Mouse (Mus musculus): ENCODE results near the gene Terf2. TPM values are rescaled to one million over a fixed set of nuclear protein-coding genes. Genes with fewer than 3 reads are reported as not detected.

Gene Terf2
- polyA plus RNA-seq, 1 experiment from 2014 or later = 28.3 TPM

GRCm38 (mm10) chr8:107118803-107119233, 22.5 kb upstream of the Terf2 start:
- Histone ChIP-seq H3K9me3 (replicated peaks; ENCODE audit: control insufficient read depth, low read length, poor library complexity, severe bottlenecking) (no peaks in the 10 kb centered on the region), H3K36me3 (ENCODE audit: control insufficient read depth, insufficient read depth, low read length) (no peaks in the 10 kb centered on the region), H3K4me3 (ENCODE audit: low read depth, low read length) (no peak overlapping the region), H3K9ac (ENCODE audit: low read depth, low read length) (no peak overlapping the region), H3K27ac (ENCODE audit: low read length) (no peak overlapping the region), H3K27me3 (ENCODE audit: control insufficient read depth, insufficient read depth, low read depth, low read length) (no peaks in the 10 kb centered on the region), H3K4me2 (ENCODE audit: low read length) (no peak overlapping the region), H3K4me1 (ENCODE audit: control insufficient read depth, insufficient read depth, low read length) (no peaks in the 10 kb centered on the region)
- WGBS = 67% methylated on average over 7 of the region's 7 CpGs
- ATAC-seq = no peak

- H3K9me3 ChIP-seq (replicated peaks; ENCODE audit: control insufficient read depth, low read length, poor library complexity, severe bottlenecking) = no peaks in the 10 kb centered on the region
- no peaks in the 10 kb centered on the region for H3K36me3 ChIP-seq (ENCODE audit: control insufficient read depth, insufficient read depth, low read length)
- no peaks in the 10 kb centered on the region for H3K4me1 ChIP-seq (ENCODE audit: control insufficient read depth, insufficient read depth, low read length)
- WGBS = 57% methylated on average over 2 of the region's 2 CpGs
- no peaks in the 10 kb centered on the region for H3K27me3 ChIP-seq (ENCODE audit: control insufficient read depth, insufficient read depth, low read depth, low read length)
- ATAC-seq = no peak
- no peak overlapping the region for H3K4me2 ChIP-seq (ENCODE audit: low read length)
- no peak overlapping the region for H3K9ac ChIP-seq (ENCODE audit: low read depth, low read length)
- no peak overlapping the region for H3K4me3 ChIP-seq (ENCODE audit: low read depth, low read length)
- H3K27ac ChIP-seq (ENCODE audit: low read length) = no peak overlapping the region
Observed at GRCm38 (mm10) chr8:107117019-107117418, 20.7 kb upstream of the Terf2 start.

- Histone ChIP-seq H3K4me3 (ENCODE audit: low read depth, low read length) (no peak overlapping the region), H3K4me1 (ENCODE audit: control insufficient read depth, insufficient read depth, low read length) (no peaks in the 10 kb centered on the region), H3K9ac (ENCODE audit: low read depth, low read length) (peak overlapping the region; percentile 20; the same call in 1 of the 2 replicates), H3K36me3 (ENCODE audit: control insufficient read depth, insufficient read depth, low read length) (no peaks in the 10 kb centered on the region), H3K4me2 (ENCODE audit: low read length) (no peak overlapping the region), H3K27ac (ENCODE audit: low read length) (no peak overlapping the region), H3K27me3 (ENCODE audit: control insufficient read depth, insufficient read depth, low read depth, low read length) (no peaks in the 10 kb centered on the region), H3K9me3 (replicated peaks; ENCODE audit: control insufficient read depth, low read length, poor library complexity, severe bottlenecking) (no peaks in the 10 kb centered on the region)
- 12% methylated on average over 11 of the region's 11 CpGs for WGBS
- ATAC-seq = no peak
Observed at GRCm38 (mm10) chr8:107116023-107116422, 19.7 kb upstream of the Terf2 start.

GRCm38 (mm10) chr8:107115008-107115320, 18.6 kb upstream of the Terf2 start:
- no peak overlapping the region for H3K4me2 ChIP-seq (ENCODE audit: low read length)
- no peaks in the 10 kb centered on the region for H3K27me3 ChIP-seq (ENCODE audit: control insufficient read depth, insufficient read depth, low read depth, low read length)
- H3K9ac ChIP-seq (ENCODE audit: low read depth, low read length) = no peak overlapping the region
- no peaks in the 10 kb centered on the region for H3K9me3 ChIP-seq (replicated peaks; ENCODE audit: control insufficient read depth, low read length, poor library complexity, severe bottlenecking)
- 83% methylated on average over 10 of the region's 10 CpGs for WGBS
- no peak overlapping the region for H3K27ac ChIP-seq (ENCODE audit: low read length)
- no peak for ATAC-seq
- no peaks in the 10 kb centered on the region for H3K4me1 ChIP-seq (ENCODE audit: control insufficient read depth, insufficient read depth, low read length)
- H3K36me3 ChIP-seq (ENCODE audit: control insufficient read depth, insufficient read depth, low read length) = no peaks in the 10 kb centered on the region
- no peak overlapping the region for H3K4me3 ChIP-seq (ENCODE audit: low read depth, low read length)

- Histone ChIP-seq H3K4me3 (ENCODE audit: low read depth, low read length) (no peak overlapping the region), H3K27ac (ENCODE audit: low read length) (no peak overlapping the region), H3K9me3 (replicated peaks; ENCODE audit: control insufficient read depth, low read length, poor library complexity, severe bottlenecking) (no peaks in the 10 kb centered on the region), H3K9ac (ENCODE audit: low read depth, low read length) (no peak overlapping the region), H3K27me3 (ENCODE audit: control insufficient read depth, insufficient read depth, low read depth, low read length) (no peaks in the 10 kb centered on the region), H3K4me1 (ENCODE audit: control insufficient read depth, insufficient read depth, low read length) (no peaks in the 10 kb centered on the region), H3K4me2 (ENCODE audit: low read length) (0 out of 2 replicates have a peak overlapping the region, but pooled peaks have one; percentile 12), H3K36me3 (ENCODE audit: control insufficient read depth, insufficient read depth, low read length) (no peaks in the 10 kb centered on the region)
- WGBS = 53% methylated on average over 19 of the region's 19 CpGs
- no peak for ATAC-seq
Observed at GRCm38 (mm10) chr8:107114150-107115007, 18.0 kb upstream of the Terf2 start.

- H3K4me2 ChIP-seq (ENCODE audit: low read length) = no peak overlapping the region
- H3K9me3 ChIP-seq (replicated peaks; ENCODE audit: control insufficient read depth, low read length, poor library complexity, severe bottlenecking) = no peaks in the 10 kb centered on the region
- no peak overlapping the region for H3K27ac ChIP-seq (ENCODE audit: low read length)
- 49% methylated on average over 4 of the region's 4 CpGs for WGBS
- H3K4me3 ChIP-seq (ENCODE audit: low read depth, low read length) = no peak overlapping the region
- ATAC-seq = no peak
- H3K4me1 ChIP-seq (ENCODE audit: control insufficient read depth, insufficient read depth, low read length) = no peaks in the 10 kb centered on the region
- no peaks in the 10 kb centered on the region for H3K27me3 ChIP-seq (ENCODE audit: control insufficient read depth, insufficient read depth, low read depth, low read length)
- no peak overlapping the region for H3K9ac ChIP-seq (ENCODE audit: low read depth, low read length)
- H3K36me3 ChIP-seq (ENCODE audit: control insufficient read depth, insufficient read depth, low read length) = no peaks in the 10 kb centered on the region
Observed at GRCm38 (mm10) chr8:107113209-107113608, 16.9 kb upstream of the Terf2 start.

GRCm38 (mm10) chr8:107111340-107112105, 15.2 kb upstream of the Terf2 start:
- Histone ChIP-seq H3K4me1 (ENCODE audit: control insufficient read depth, insufficient read depth, low read length) (no peaks in the 10 kb centered on the region), H3K4me2 (ENCODE audit: low read length) (no peak overlapping the region), H3K36me3 (ENCODE audit: control insufficient read depth, insufficient read depth, low read length) (no peaks in the 10 kb centered on the region), H3K27me3 (ENCODE audit: control insufficient read depth, insufficient read depth, low read depth, low read length) (no peaks in the 10 kb centered on the region), H3K9ac (ENCODE audit: low read depth, low read length) (no peak overlapping the region), H3K27ac (ENCODE audit: low read length) (no peak overlapping the region), H3K4me3 (ENCODE audit: low read depth, low read length) (no peak overlapping the region), H3K9me3 (replicated peaks; ENCODE audit: control insufficient read depth, low read length, poor library complexity, severe bottlenecking) (no peaks in the 10 kb centered on the region)
- no peak for ATAC-seq
- 95% methylated on average over 10 of the region's 11 CpGs for WGBS

GRCm38 (mm10) chr8:107110629-107111330, 14.4 kb upstream of the Terf2 start:
- 65% methylated on average over 9 of the region's 9 CpGs for WGBS
- no peaks in the 10 kb centered on the region for H3K4me1 ChIP-seq (ENCODE audit: control insufficient read depth, insufficient read depth, low read length)

More at GRCm38 (mm10) chr8:107110629-107111330, 14.4 kb upstream of the Terf2 start:
- no peaks in the 10 kb centered on the region for H3K36me3 ChIP-seq (ENCODE audit: control insufficient read depth, insufficient read depth, low read length)
- ATAC-seq = no peak
- no peak overlapping the region for H3K9ac ChIP-seq (ENCODE audit: low read depth, low read length)
- no peaks in the 10 kb centered on the region for H3K9me3 ChIP-seq (replicated peaks; ENCODE audit: control insufficient read depth, low read length, poor library complexity, severe bottlenecking)
- H3K4me2 ChIP-seq (ENCODE audit: low read length) = no peak overlapping the region
- H3K4me3 ChIP-seq (ENCODE audit: low read depth, low read length) = no peak overlapping the region
- no peaks in the 10 kb centered on the region for H3K27me3 ChIP-seq (ENCODE audit: control insufficient read depth, insufficient read depth, low read depth, low read length)
- no peak overlapping the region for H3K27ac ChIP-seq (ENCODE audit: low read length)
